Mouse (Mus musculus) forebrain, embryonic 15.5 days (tissue): ENCODE measurements around the gene Psmb8. TPM values are rescaled to one million over a fixed set of nuclear protein-coding genes. Genes with fewer than 3 reads are reported as not detected.

ENCODE experiments used
- ATAC-seq: fragments of 200-750 bp; cut with Nextera tagmentation; replicated peaks from 2 replicates; pipeline ENCODE4 v1.8.0; 2017; ENCODE audit warnings: mild to moderate bottlenecking, moderate TSS enrichment, moderate library complexity
- H3K27ac ChIP-seq: fragments of 300-500 bp; sonication (generic); replicated peaks from 2 replicates; pipeline ENCODE4 v1.5.1; 2015; ENCODE audit warnings: mild to moderate bottlenecking, inconsistent platforms
- H3K27me3 ChIP-seq: fragments of 300-500 bp; sonication (generic); 2 replicates; pipeline ENCODE4 v1.6.1; 2015; ENCODE audit warnings: inconsistent platforms
- H3K36me3 ChIP-seq: fragments of 300-500 bp; sonication (generic); 2 replicates; pipeline ENCODE4 v1.6.1; 2015; ENCODE audit warnings: mild to moderate bottlenecking, inconsistent platforms
- H3K4me1 ChIP-seq: fragments of 300-500 bp; sonication (generic); 2 replicates; pipeline ENCODE4 v1.6.1; 2015; ENCODE audit warnings: inconsistent platforms
- H3K4me2 ChIP-seq: fragments of 300-500 bp; sonication (generic); replicated peaks from 2 replicates; pipeline ENCODE4 v1.6.1; 2015; ENCODE audit warnings: mild to moderate bottlenecking, inconsistent platforms
- H3K4me3 ChIP-seq: fragments of 300-500 bp; sonication (generic); 2 replicates; pipeline ENCODE4 v1.5.1; 2015; ENCODE audit warnings: mild to moderate bottlenecking, inconsistent platforms
- H3K9ac ChIP-seq: fragments of 300-500 bp; sonication (generic); replicated peaks from 2 replicates; pipeline ENCODE4 v1.6.1; 2015; ENCODE audit warnings: mild to moderate bottlenecking, inconsistent platforms
- H3K9me3 ChIP-seq: fragments of 300-500 bp; sonication (generic); 2 replicates; pipeline ENCODE4 v1.6.1; 2016; ENCODE audit warnings: inconsistent platforms
- WGBS: fragments of 180-500 bp; shearing (Covaris S2); methylation state at CpG from one replicate; pipeline ENCODE4 v1.1.7; 2015; ENCODE audit warnings: mixed read lengths; 5-methylcytosine and 5-hydroxymethylcytosine counted together
- polyA plus RNA-seq: library from polyadenylated mRNA; unstranded; fragments of >200 nt; fragmentation: Nextera tagmentation; extraction: Ambion mirVana; gene quantifications from 2 replicates; pipeline ENCODE4 v1.2.1, GENCODE M21; 2015

Gene Psmb8
- polyA plus RNA-seq, 1 experiment from 2014 or later, result 2.6 TPM

GRCm38 (mm10) chr17:34179019-34179418, 18.5 kb upstream of the Psmb8 start:
- H3K9ac ChIP-seq, result no peak overlapping the region
- H3K27me3 ChIP-seq, result no peaks in the 10 kb centered on the region
- H3K9me3 ChIP-seq, result 0 out of 2 replicates have a peak, but pooled peaks cover 4% of the 10 kb centered on the region
- ATAC-seq, result no peak
- H3K36me3 ChIP-seq, result no peaks in the 10 kb centered on the region
- no peak overlapping the region for H3K4me2 ChIP-seq
- 71% methylated on average over 6 of the region's 6 CpGs for WGBS
- H3K4me1 ChIP-seq, result no peaks in the 10 kb centered on the region
- H3K4me3 ChIP-seq, result no peak overlapping the region
- no peak overlapping the region for H3K27ac ChIP-seq

GRCm38 (mm10) chr17:34179913-34180859, 17.3 kb upstream of the Psmb8 start:
- Histone ChIP-seq H3K4me3 (no peak overlapping the region), H3K4me2 (no peak overlapping the region), H3K27me3 (no peaks in the 10 kb centered on the region), H3K4me1 (no peaks in the 10 kb centered on the region), H3K36me3 (no peaks in the 10 kb centered on the region), H3K9me3 (0 out of 2 replicates have a peak, but pooled peaks cover 4% of the 10 kb centered on the region), H3K9ac (no peak overlapping the region), H3K27ac (no peak overlapping the region)
- ATAC-seq, result no peak
- 79% methylated on average over 13 of the region's 13 CpGs for WGBS

DNA sequence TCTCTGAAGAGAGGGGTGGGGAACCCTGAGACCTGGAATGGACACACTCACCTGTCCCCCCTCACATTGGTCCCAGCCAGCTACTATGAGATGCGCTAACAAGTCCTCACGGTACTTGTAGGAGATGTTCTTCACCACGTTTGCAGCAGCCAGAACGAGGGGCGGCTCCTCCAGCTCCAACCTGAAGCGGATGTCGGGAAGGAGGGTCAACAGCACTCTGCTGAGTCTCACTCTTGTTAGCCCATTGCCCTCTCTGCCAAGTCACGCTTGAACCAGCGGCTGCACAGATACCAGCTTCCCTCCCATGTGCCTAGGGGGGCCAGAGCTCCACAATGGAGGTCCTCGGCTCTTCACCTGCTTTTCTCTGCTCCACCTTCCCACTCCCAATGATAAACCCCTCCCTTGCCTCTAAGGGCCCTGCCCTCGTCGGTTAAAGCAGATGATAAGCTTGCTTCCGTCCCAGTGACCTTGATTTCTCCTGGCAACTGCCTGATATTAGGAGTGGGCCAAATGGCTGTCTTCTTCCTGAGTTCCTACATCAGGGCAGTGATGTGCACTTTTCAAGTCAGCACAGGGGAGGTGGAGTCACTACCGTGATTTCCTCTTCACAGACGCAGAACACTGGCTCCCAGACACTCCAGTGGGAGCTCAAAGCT, 13.8 kb upstream of the Psmb8 start:
- 84% methylated on average over 15 of the region's 15 CpGs for WGBS
- H3K4me1 ChIP-seq, result peaks cover 16% of the 10 kb centered on the region
- H3K27me3 ChIP-seq, result peaks cover 27% of the 10 kb centered on the region

GRCm38 (mm10) chr17:34185526-34185925, 12.0 kb upstream of the Psmb8 start:
- 88% methylated on average over 9 of the region's 9 CpGs for WGBS
- Histone ChIP-seq H3K9me3 (no peaks in the 10 kb centered on the region), H3K4me3 (no peak overlapping the region), H3K27ac (no peak overlapping the region), H3K36me3 (no peaks in the 10 kb centered on the region), H3K4me1 (peaks cover 16% of the 10 kb centered on the region), H3K9ac (no peak overlapping the region), H3K27me3 (peaks cover 35% of the 10 kb centered on the region), H3K4me2 (no peak overlapping the region)
- ATAC-seq, result no peak

More for the DNA sequence above, 13.8 kb upstream of the Psmb8 start:
- H3K9ac ChIP-seq, result no peak overlapping the region
- ATAC-seq, result no peak
- no peak overlapping the region for H3K4me3 ChIP-seq
- H3K4me2 ChIP-seq, result no peak overlapping the region
- no peaks in the 10 kb centered on the region for H3K9me3 ChIP-seq
- H3K27ac ChIP-seq, result no peak overlapping the region
- H3K36me3 ChIP-seq, result no peaks in the 10 kb centered on the region

DNA sequence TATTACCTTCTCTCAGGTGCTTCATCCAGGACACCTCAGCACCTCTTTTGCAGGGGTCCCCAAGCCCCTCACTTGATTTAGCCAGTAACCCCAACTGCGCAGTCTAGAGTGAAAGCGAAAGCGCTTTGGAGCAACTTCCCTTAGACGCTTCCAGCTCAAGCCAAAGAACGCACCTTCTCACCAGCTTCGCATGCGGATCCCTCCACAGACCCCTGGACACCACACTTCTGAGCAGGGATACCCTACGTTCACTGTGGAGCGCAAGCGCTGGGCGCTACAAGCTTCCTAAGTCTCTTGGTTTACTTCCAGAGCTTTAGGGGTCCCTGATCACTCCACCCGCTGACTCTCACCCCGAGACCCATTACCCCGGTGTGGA, 10.6 kb upstream of the Psmb8 start:
- Histone ChIP-seq H3K36me3 (no peaks in the 10 kb centered on the region), H3K9me3 (no peaks in the 10 kb centered on the region), H3K9ac (peak overlapping the region; percentile 47), H3K4me1 (peaks cover 16% of the 10 kb centered on the region), H3K27ac (no peak overlapping the region), H3K4me3 (peak overlapping the region; percentile 49), H3K4me2 (peak overlapping the region; percentile 90), H3K27me3 (peaks cover 35% of the 10 kb centered on the region)
- WGBS, result 3% methylated on average over 14 of the region's 14 CpGs
- ATAC-seq, result no peak; the same call in 1 of the 2 replicates

GRCm38 (mm10) chr17:34187261-34187916, 10.1 kb upstream of the Psmb8 start, which contains the start of the genes Tap1 and Psmb9:
TSS of gene Tap1 (plus strand) at chr17:34187553.
TSS of gene Psmb9 (minus strand) at chr17:34187764.
- Histone ChIP-seq H3K27me3 (peaks cover 35% of the 10 kb centered on the region), H3K4me3 (peak within 1 kb of the TSS; percentile 49), H3K9ac (peak within 1 kb of the TSS; percentile 47), H3K9me3 (no peaks in the 10 kb centered on the region), H3K27ac (no peak within 1 kb of the TSS), H3K4me1 (peaks cover 16% of the 10 kb centered on the region), H3K36me3 (no peaks in the 10 kb centered on the region), H3K4me2 (peak within 1 kb of the TSS; percentile 90)
- under 1% methylated on average over 46 of the region's 46 CpGs for WGBS
- peak; percentile 96 for ATAC-seq

GRCm38 (mm10) chr17:34188010-34188409, 9.5 kb upstream of the Psmb8 start:
- Histone ChIP-seq H3K27me3 (peaks cover 41% of the 10 kb centered on the region), H3K4me2 (peak overlapping the region; percentile 90), H3K4me3 (peak overlapping the region; percentile 49), H3K27ac (no peak overlapping the region), H3K9me3 (no peaks in the 10 kb centered on the region), H3K36me3 (no peaks in the 10 kb centered on the region), H3K9ac (peak overlapping the region; percentile 47), H3K4me1 (peaks cover 16% of the 10 kb centered on the region)
- WGBS, result 5% methylated on average over 20 of the region's 20 CpGs
- ATAC-seq, result no peak

- no peak for ATAC-seq
- Histone ChIP-seq H3K4me2 (no peak overlapping the region), H3K36me3 (no peaks in the 10 kb centered on the region), H3K27ac (no peak overlapping the region), H3K9me3 (no peaks in the 10 kb centered on the region), H3K27me3 (peaks cover 49% of the 10 kb centered on the region), H3K4me3 (no peak overlapping the region), H3K4me1 (peaks cover 16% of the 10 kb centered on the region), H3K9ac (no peak overlapping the region)
- WGBS, result 78% methylated on average over 6 of the region's 6 CpGs
These were observed 8.5 kb upstream of the Psmb8 start for GRCm38 (mm10) chr17:34188986-34189385.

- ATAC-seq, result no peak
- H3K4me2 ChIP-seq, result no peak overlapping the region
- no peak overlapping the region for H3K9ac ChIP-seq
- H3K4me1 ChIP-seq, result peaks cover 12% of the 10 kb centered on the region
- WGBS, result 27% methylated on average over 16 of the region's 16 CpGs
- no peak overlapping the region for H3K4me3 ChIP-seq
- H3K27me3 ChIP-seq, result peaks cover 57% of the 10 kb centered on the region
- H3K36me3 ChIP-seq, result no peaks in the 10 kb centered on the region
- H3K27ac ChIP-seq, result no peak overlapping the region
- H3K9me3 ChIP-seq, result no peaks in the 10 kb centered on the region
These were observed 4.7 kb upstream of the Psmb8 start for GRCm38 (mm10) chr17:34192852-34193251.

GRCm38 (mm10) chr17:34193468-34193867, 4.1 kb upstream of the Psmb8 start:
- no peak overlapping the region for H3K4me2 ChIP-seq
- no peak overlapping the region for H3K27ac ChIP-seq
- no peak overlapping the region for H3K9ac ChIP-seq
- ATAC-seq, result no peak
- H3K27me3 ChIP-seq, result peaks cover 58% of the 10 kb centered on the region
- no peaks in the 10 kb centered on the region for H3K36me3 ChIP-seq
- H3K9me3 ChIP-seq, result no peaks in the 10 kb centered on the region
- no peak overlapping the region for H3K4me3 ChIP-seq
- peaks cover 12% of the 10 kb centered on the region for H3K4me1 ChIP-seq
- WGBS, result 47% methylated on average over 8 of the region's 8 CpGs

- Histone ChIP-seq H3K27ac (no peak overlapping the region), H3K9me3 (no peaks in the 10 kb centered on the region), H3K9ac (no peak overlapping the region), H3K4me3 (no peak overlapping the region), H3K4me2 (no peak overlapping the region), H3K36me3 (no peaks in the 10 kb centered on the region), H3K4me1 (peaks cover 12% of the 10 kb centered on the region), H3K27me3 (peaks cover 58% of the 10 kb centered on the region)
- ATAC-seq, result no peak
- WGBS, result 84% methylated on average over 4 of the region's 4 CpGs
These were observed 2.8 kb upstream of the Psmb8 start for GRCm38 (mm10) chr17:34194723-34195122.

GRCm38 (mm10) chr17:34196491-34196890, 1.0 kb upstream of the Psmb8 start:
- H3K36me3 ChIP-seq, result no peaks in the 10 kb centered on the region
- no peak overlapping the region for H3K9ac ChIP-seq
- peaks cover 61% of the 10 kb centered on the region for H3K27me3 ChIP-seq
- no peak for ATAC-seq
- H3K27ac ChIP-seq, result no peak overlapping the region
- 27% methylated on average over 12 of the region's 12 CpGs for WGBS
- peaks cover 12% of the 10 kb centered on the region for H3K4me1 ChIP-seq
- no peak overlapping the region for H3K4me2 ChIP-seq
- no peaks in the 10 kb centered on the region for H3K9me3 ChIP-seq
- no peak overlapping the region for H3K4me3 ChIP-seq
